Mouse (Mus musculus): ENCODE data around the gene Lhx3. TPM values are rescaled to one million over a fixed set of nuclear protein-coding genes. Genes with fewer than 3 reads are reported as not detected.
A peak's percentile ranks its signal among the peaks of the same experiment; 100 is the strongest.

The Lhx3 gene
- polyA plus RNA-seq, 1 experiment from 2014 or later: not detected

DNA sequence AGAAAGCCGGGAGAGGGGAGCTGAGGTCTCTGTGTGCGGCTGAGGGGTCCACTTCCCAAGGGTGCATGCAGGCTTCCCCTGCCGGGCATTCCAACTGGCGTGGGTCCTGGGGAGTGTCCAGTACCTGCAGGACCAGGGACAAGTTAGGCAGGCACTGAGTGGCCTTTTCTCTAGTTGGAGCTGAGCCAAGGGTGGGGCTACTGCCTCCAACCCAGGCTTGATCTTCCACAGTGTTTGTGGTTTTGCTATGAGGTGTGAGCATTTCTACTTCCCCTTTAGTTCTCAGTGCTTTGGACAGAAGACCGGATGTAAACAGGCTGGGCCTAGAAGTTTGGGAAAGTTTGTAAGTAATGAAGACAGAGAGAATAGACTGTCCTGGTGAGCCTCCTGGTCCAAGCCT is 19.6 kb downstream of the Lhx3 start:
- TF ChIP-seq CTCF (IDR thresholded peaks at IDR 0.05) (no peak), EP300 (IDR thresholded peaks at IDR 0.05) (no peak)
- peak; percentile 64 for ATAC-seq
- Histone ChIP-seq H3K9me3 (ENCODE audit: low read length) (no peaks in the 10 kb centered on the region), H3K9ac (replicated peaks; ENCODE audit: low read depth) (no peak overlapping the region), H3K4me3 (ENCODE audit: low read depth, low read length) (no peak overlapping the region), H3K27me3 (replicated peaks; ENCODE audit: insufficient read depth, low read length) (0 out of 2 replicates have a peak, but pooled peaks cover 2% of the 10 kb centered on the region), H3K27ac (ENCODE audit: low read length) (no peak overlapping the region), H3K4me2 (replicated peaks; ENCODE audit: low read depth, low read length) (no peak overlapping the region), H3K4me1 (ENCODE audit: insufficient read depth, low read depth, low read length) (no peaks in the 10 kb centered on the region), H3K36me3 (ENCODE audit: insufficient read depth, low read length) (no peaks in the 10 kb centered on the region)
- 56% methylated on average over 5 of the region's 5 CpGs for WGBS
- DNase-seq (ENCODE audit: low spot score): peak; percentile 62

DNA sequence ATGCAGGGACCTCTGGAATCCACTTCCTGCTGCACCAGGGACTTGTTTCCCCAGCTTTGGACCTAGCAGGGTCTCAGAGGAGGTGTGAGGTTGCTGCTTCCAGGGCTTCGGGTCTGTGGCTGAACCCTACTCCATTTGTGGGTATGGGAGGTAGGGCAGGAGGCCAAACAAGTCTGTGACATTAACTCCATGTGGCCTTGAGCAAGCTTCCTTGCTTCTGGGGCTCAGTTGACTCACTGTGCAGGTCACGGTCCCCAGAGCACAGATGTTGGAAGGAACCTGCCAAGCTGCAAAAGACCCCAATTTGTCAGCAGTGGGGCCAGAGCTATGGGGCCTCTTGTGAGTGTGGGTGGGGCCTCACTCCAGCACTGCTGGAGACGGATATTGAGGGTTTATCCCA is 23.7 kb downstream of the Lhx3 start:
- no peak overlapping the region for H3K4me2 ChIP-seq (replicated peaks; ENCODE audit: low read depth, low read length)
- H3K9ac ChIP-seq (replicated peaks; ENCODE audit: low read depth): no peak overlapping the region
- 0 out of 2 replicates have a peak, but pooled peaks cover 2% of the 10 kb centered on the region for H3K27me3 ChIP-seq (replicated peaks; ENCODE audit: insufficient read depth, low read length)
- no peaks in the 10 kb centered on the region for H3K36me3 ChIP-seq (ENCODE audit: insufficient read depth, low read length)
- no peaks in the 10 kb centered on the region for H3K9me3 ChIP-seq (ENCODE audit: low read length)
- ATAC-seq (no peak), DNase-seq (ENCODE audit: low spot score) (no peak)
- H3K4me1 ChIP-seq (ENCODE audit: insufficient read depth, low read depth, low read length): no peaks in the 10 kb centered on the region
- 48% methylated on average over 3 of the region's 3 CpGs for WGBS
- H3K4me3 ChIP-seq (ENCODE audit: low read depth, low read length): no peak overlapping the region
- TF ChIP-seq EP300 (IDR thresholded peaks at IDR 0.05): no peak
- TF ChIP-seq CTCF (IDR thresholded peaks at IDR 0.05): no peak
- H3K27ac ChIP-seq (ENCODE audit: low read length): no peak overlapping the region

DNA sequence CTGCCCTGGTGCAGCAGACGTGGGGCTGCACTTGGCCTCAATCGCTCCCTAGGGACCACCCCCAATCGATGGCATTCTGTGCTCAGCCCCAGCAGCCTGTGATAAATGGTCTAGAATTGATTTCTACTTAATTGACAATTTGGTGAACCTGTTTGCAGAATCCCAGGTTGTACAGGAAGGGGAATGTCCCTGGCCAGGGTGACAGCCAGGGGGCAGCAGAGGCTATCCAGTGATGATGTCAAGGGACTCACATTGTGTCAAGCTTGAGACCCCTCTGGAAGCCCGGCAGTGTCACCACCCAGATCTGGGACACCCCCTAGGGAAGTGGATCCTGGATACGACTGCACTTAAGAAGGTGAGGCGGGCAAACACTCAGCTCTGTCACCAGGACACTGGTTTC is 25.4 kb downstream of the Lhx3 start:
- Histone ChIP-seq H3K4me2 (replicated peaks; ENCODE audit: low read depth, low read length) (no peak overlapping the region), H3K27me3 (replicated peaks; ENCODE audit: insufficient read depth, low read length) (0 out of 2 replicates have a peak, but pooled peaks cover 2% of the 10 kb centered on the region), H3K27ac (ENCODE audit: low read length) (no peak overlapping the region), H3K4me1 (ENCODE audit: insufficient read depth, low read depth, low read length) (no peaks in the 10 kb centered on the region), H3K36me3 (ENCODE audit: insufficient read depth, low read length) (no peaks in the 10 kb centered on the region), H3K9me3 (ENCODE audit: low read length) (no peaks in the 10 kb centered on the region), H3K9ac (replicated peaks; ENCODE audit: low read depth) (no peak overlapping the region), H3K4me3 (ENCODE audit: low read depth, low read length) (no peak overlapping the region)
- TF ChIP-seq EP300 (IDR thresholded peaks at IDR 0.05) (no peak), CTCF (IDR thresholded peaks at IDR 0.05) (peak; percentile 81)
- 19% methylated on average over 6 of the region's 6 CpGs for WGBS
- ATAC-seq (no peak), DNase-seq (ENCODE audit: low spot score) (peak; percentile 16)

DNA sequence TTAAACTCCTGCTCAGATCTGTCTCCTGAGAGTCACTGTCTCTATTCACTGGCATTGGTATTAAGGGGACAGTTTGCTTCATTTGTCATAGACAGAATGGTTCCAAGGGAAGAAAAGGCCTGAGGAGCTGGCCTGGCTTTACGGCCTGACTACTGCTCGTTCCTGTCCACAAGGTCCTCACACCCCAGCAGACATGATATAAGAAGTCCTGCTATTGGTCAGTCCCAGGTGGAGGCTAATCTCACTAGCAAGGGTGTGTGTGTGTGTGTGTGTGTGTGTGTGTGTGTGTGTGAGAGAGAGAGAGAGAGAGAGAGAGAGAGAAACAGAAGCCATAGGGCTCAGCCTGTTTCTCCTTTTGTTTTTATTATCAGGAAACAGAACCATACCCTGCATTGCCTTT is 30.9 kb downstream of the Lhx3 start:
- Histone ChIP-seq H3K4me1 (ENCODE audit: insufficient read depth, low read depth, low read length) (no peaks in the 10 kb centered on the region), H3K27me3 (replicated peaks; ENCODE audit: insufficient read depth, low read length) (no peaks in the 10 kb centered on the region), H3K36me3 (ENCODE audit: insufficient read depth, low read length) (no peaks in the 10 kb centered on the region), H3K9me3 (ENCODE audit: low read length) (no peaks in the 10 kb centered on the region), H3K4me2 (replicated peaks; ENCODE audit: low read depth, low read length) (no peak overlapping the region), H3K9ac (replicated peaks; ENCODE audit: low read depth) (no peak overlapping the region), H3K4me3 (ENCODE audit: low read depth, low read length) (no peak overlapping the region), H3K27ac (ENCODE audit: low read length) (no peak overlapping the region)
- 30% methylated on average over 2 of the region's 2 CpGs for WGBS
- TF ChIP-seq EP300 (IDR thresholded peaks at IDR 0.05) (no peak), CTCF (IDR thresholded peaks at IDR 0.05) (no peak)
- DNase-seq (ENCODE audit: low spot score) (no peak), ATAC-seq (no peak)

DNA sequence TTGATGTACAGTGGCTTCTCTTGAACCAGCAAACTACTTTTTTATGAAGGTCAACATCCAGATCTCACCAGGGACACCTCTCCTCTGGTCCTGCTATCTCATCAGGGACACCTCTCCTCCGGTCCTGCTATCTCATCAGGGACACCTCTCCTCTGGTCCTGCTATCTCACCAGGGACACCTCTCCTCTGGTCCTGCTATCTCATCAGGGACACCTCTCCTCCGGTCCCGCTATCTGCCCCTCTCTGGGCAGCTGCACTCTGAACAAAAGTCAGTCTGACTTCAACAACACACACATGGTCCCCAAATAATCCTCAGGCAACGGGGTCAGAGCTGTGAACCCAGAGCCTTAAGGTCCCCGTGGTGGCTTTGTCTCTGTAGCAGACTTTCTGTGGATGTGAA is 31.4 kb downstream of the Lhx3 start:
- ATAC-seq (no peak), DNase-seq (ENCODE audit: low spot score) (no peak)
- Histone ChIP-seq H3K27me3 (replicated peaks; ENCODE audit: insufficient read depth, low read length) (no peaks in the 10 kb centered on the region), H3K36me3 (ENCODE audit: insufficient read depth, low read length) (no peaks in the 10 kb centered on the region), H3K9ac (replicated peaks; ENCODE audit: low read depth) (no peak overlapping the region), H3K9me3 (ENCODE audit: low read length) (no peaks in the 10 kb centered on the region), H3K4me2 (replicated peaks; ENCODE audit: low read depth, low read length) (no peak overlapping the region), H3K4me1 (ENCODE audit: insufficient read depth, low read depth, low read length) (no peaks in the 10 kb centered on the region), H3K4me3 (ENCODE audit: low read depth, low read length) (no peak overlapping the region), H3K27ac (ENCODE audit: low read length) (no peak overlapping the region)
- TF ChIP-seq EP300 (IDR thresholded peaks at IDR 0.05): no peak
- no peak for TF ChIP-seq CTCF (IDR thresholded peaks at IDR 0.05)
- 34% methylated on average over 5 of the region's 5 CpGs for WGBS

DNA sequence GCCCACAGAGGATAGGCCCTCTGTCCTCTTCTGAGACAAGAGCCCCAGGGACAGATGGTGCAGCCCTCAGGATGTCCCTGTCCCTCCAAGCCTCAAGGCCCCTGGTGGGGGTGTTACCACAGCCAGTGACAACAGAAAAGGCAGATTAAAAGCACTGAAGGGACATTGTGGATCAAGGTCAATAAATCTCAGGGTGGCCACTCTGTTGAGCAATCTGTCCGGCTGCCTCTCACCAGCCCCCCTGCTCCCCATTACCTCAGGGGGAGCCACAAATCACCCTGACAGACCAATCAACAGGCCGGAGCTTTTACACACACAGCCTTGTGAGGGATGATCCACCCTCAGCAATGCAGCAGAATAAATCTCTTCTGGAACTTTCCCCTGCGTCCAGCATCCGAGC is 32.9 kb downstream of the Lhx3 start:
- TF ChIP-seq CTCF (IDR thresholded peaks at IDR 0.05) (no peak), EP300 (IDR thresholded peaks at IDR 0.05) (no peak)
- ATAC-seq: no peak
- 32% methylated on average over 4 of the region's 4 CpGs for WGBS

DNA sequence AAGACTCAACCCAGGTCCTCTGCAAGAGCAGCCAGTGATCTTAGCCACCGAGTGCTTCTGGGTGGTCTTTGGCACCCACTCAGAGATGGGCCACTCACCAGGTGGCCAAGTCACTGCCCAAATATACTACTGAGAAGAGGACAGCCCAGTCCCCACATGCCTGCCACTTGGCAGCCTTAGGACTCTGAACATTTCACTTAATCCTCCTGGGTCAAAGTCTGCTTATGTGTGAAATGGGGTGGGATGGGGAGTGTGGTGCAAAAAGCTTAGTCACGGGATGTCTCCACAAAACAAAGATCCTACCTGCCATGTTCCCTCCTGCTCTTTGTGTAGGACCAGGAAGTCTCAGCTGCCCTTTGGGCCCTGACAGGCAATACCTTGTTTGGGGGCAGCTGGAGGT is 35.9 kb downstream of the Lhx3 start:
- no peak for ATAC-seq
- 56% methylated on average over 2 of the region's 2 CpGs for WGBS
- TF ChIP-seq CTCF (IDR thresholded peaks at IDR 0.05) (no peak), EP300 (IDR thresholded peaks at IDR 0.05) (no peak)

More for the DNA sequence above, 32.9 kb downstream of the Lhx3 start:
- Histone ChIP-seq H3K36me3 (ENCODE audit: insufficient read depth, low read length) (no peaks in the 10 kb centered on the region), H3K4me2 (replicated peaks; ENCODE audit: low read depth, low read length) (no peak overlapping the region), H3K4me1 (ENCODE audit: insufficient read depth, low read depth, low read length) (no peaks in the 10 kb centered on the region), H3K27ac (ENCODE audit: low read length) (no peak overlapping the region), H3K9me3 (ENCODE audit: low read length) (no peaks in the 10 kb centered on the region), H3K9ac (replicated peaks; ENCODE audit: low read depth) (no peak overlapping the region), H3K4me3 (ENCODE audit: low read depth, low read length) (no peak overlapping the region), H3K27me3 (replicated peaks; ENCODE audit: insufficient read depth, low read length) (no peaks in the 10 kb centered on the region)
- no peak for DNase-seq (ENCODE audit: low spot score)

More for the DNA sequence above, 35.9 kb downstream of the Lhx3 start:
- Histone ChIP-seq H3K27me3 (replicated peaks; ENCODE audit: insufficient read depth, low read length) (no peaks in the 10 kb centered on the region), H3K4me3 (ENCODE audit: low read depth, low read length) (no peak overlapping the region), H3K9me3 (ENCODE audit: low read length) (no peaks in the 10 kb centered on the region), H3K9ac (replicated peaks; ENCODE audit: low read depth) (no peak overlapping the region), H3K4me2 (replicated peaks; ENCODE audit: low read depth, low read length) (no peak overlapping the region), H3K27ac (ENCODE audit: low read length) (no peak overlapping the region), H3K4me1 (ENCODE audit: insufficient read depth, low read depth, low read length) (no peaks in the 10 kb centered on the region), H3K36me3 (ENCODE audit: insufficient read depth, low read length) (no peaks in the 10 kb centered on the region)
- no peak for DNase-seq (ENCODE audit: low spot score)
